In the genomic region with DNA sequence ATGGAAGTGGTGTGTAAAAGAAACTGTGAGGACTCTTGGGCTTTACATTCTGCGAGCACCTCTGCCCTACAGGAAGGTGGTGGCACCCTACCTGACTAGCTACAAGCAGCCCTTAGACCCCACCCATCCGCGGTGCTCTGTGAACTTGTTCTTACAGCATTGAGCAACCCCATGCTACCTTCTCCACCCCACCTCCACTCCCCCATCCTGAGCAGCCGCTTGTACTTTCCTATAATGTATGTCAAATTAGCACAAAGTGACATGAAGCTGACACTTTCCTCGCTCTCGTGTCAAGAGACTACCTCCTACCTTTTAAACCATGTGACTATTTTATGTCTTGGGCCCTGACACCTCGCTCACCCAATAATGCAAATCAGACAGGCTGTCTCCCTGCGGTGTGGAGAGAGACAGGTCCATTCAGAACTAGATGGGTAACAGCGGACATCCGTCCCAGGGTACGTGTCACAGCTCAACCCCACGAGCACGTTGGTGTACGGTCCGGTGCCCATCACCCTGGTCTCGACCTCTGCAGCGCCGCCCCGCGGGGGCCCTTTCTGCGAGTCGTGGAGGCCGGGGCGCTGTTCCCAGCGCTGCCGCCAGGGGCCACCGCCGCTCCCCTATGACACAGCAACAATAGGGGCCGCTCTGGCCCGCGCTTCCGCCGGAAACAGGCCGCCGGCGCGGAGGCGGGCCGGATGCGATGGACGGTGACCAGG, we compare ENCODE assay signal across 8 mouse cellular contexts. TPM values are rescaled to one million over a fixed set of nuclear protein-coding genes. Genes with fewer than 3 reads are reported as not detected.
A peak's percentile ranks its signal among the peaks of the same experiment; 100 is the strongest.
DNase-seq lines count a peak whose midpoint lies in the region; ATAC-seq and TF ChIP-seq lines count a peak whose summit lies in the region.

Adrm1 (plus strand) TSS at position 680 of the 716 bp plus-strand sequence.

- DNase-seq in gastrocnemius, postnatal 10 days = peak; percentile 98
- DNase-seq in induced T-regulatory cell, adult 2 months (ENCODE audit: low read depth) = peak; percentile 97
- peak; percentile 90 to 98 for DNase-seq in left cerebral cortex, adult 9 months (ENCODE audit: low spot score in 2 of 2)
- peak; percentile 96 for DNase-seq in right cerebral cortex, postnatal 14 days
- peak; percentile 96 to 98 for DNase-seq in urinary bladder, postnatal 36 days (ENCODE audit: low spot score in 2 of 2)

- TF ChIP-seq POLR2A in cortical plate, adult 2 months (IDR thresholded peaks at IDR 0.05; ENCODE audit: extremely low read depth, insufficient read depth, low read length) = peak; percentile 30; the same call in 1 of the 2 replicates

- peak within 1 kb of the TSS; percentile 77 for H3K4me3 ChIP-seq in cortical plate, adult 2 months (ENCODE audit: insufficient read depth, low read length)

- ATAC-seq in activated CD4-positive, CD25-positive, alpha-beta regulatory T cell, adult 4 months = peak; percentile 94
- peak; percentile 83 for ATAC-seq in megakaryocyte progenitor cell, adult 5-6 weeks (replicated peaks; ENCODE audit: poor library complexity)

- H3K27ac ChIP-seq in cortical plate, adult 2 months (ENCODE audit: insufficient read depth, low read length) = peak within 1 kb of the TSS; percentile 67

- peaks cover 11% of the 10 kb centered on the region for H3K4me1 ChIP-seq in cortical plate, adult 2 months (ENCODE audit: control insufficient read depth, insufficient read depth, low read length)

- TF ChIP-seq CTCF in cortical plate, adult 2 months (IDR thresholded peaks at IDR 0.05; ENCODE audit: extremely low read depth, insufficient read depth, low read length) = peak; percentile 55

RNA-seq across cellular contexts. Expression of gene Adrm1, which starts in this region (rescaled TPM):
- 100 to 1,000 TPM in 1 of 2 experiments, 10 to 100 TPM in 1; 87.7 to 113 TPM for polyA plus RNA-seq in activated CD4-positive, CD25-positive, alpha-beta regulatory T cell, adult 4 months (2017; shearing (Covaris generic))
- polyA plus RNA-seq in cortical plate, adult 2 months (2012; rRNA removed) = 89.8 and 92.1 TPM in 2 replicates
- total RNA-seq in gastrocnemius, postnatal 10 days (2021) = 100 to 1,000 TPM in 1 of 2 experiments, 10 to 100 TPM in 1; 97.8 to 108 TPM
- total RNA-seq in megakaryocyte progenitor cell, adult 5-6 weeks (2015) = 67.6 and 85.2 TPM in 2 replicates
- total RNA-seq in megakaryocyte progenitor cell, adult 5-6 weeks (2017) = 52.9 and 84.5 TPM in 2 replicates

Comparison
In these comparisons a context has a peak if more than half of its experiments do, and no peak if none do; other contexts are left out.
1. Peak in every context shown above with its lines: DNase-seq, ATAC-seq, H3K4me3 ChIP-seq and H3K27ac ChIP-seq.